Mouse (Mus musculus): Measurements from ENCODE around the gene Hcn4. TPM values are rescaled to one million over a fixed set of nuclear protein-coding genes. Genes with fewer than 3 reads are reported as not detected.

The Hcn4 gene
- total RNA-seq, 2 experiments from 2014 or later, result 4.0 to 11.2 TPM

Other genes with a start within 250 kb of the Hcn4 start
- 100 to 1,000 TPM; 116 to 123 TPM for gene Nptn, start 241.2 kb upstream of the Hcn4 start, total RNA-seq (2021)
- gene Rec114, start 79.4 kb upstream of the Hcn4 start, total RNA-seq (2021), result under 1 TPM in 1 of 2 experiments, not detected in 1; 0.26 TPM
- gene Neo1, start 213.0 kb downstream of the Hcn4 start, total RNA-seq (2021), result 10 to 100 TPM; 31.4 to 32.0 TPM

Measured in gastrocnemius, adult 18-20 months (tissue).